Mouse (Mus musculus) brain, embryonic 14.5 days (tissue): Measurements from ENCODE around the gene Ttc8.

Experiments used
- CTCF ChIP-seq: fragments of 200-500 bp; IDR thresholded peaks from 2 replicates; pipeline ENCODE4 v1.5.1; 2012; ENCODE audit warnings: inconsistent platforms, mild to moderate bottlenecking, moderate library complexity, borderline replicate concordance; ENCODE audit not compliant: insufficient read depth, insufficient read length; ENCODE audit errors: extremely low read depth
- POLR2A ChIP-seq: fragments of 200-500 bp; IDR thresholded peaks from 2 replicates; pipeline ENCODE4 v1.6.1; 2012; ENCODE audit warnings: mild to moderate bottlenecking, inconsistent platforms, borderline replicate concordance; ENCODE audit not compliant: poor library complexity, insufficient read depth, insufficient read length, severe bottlenecking; ENCODE audit errors: extremely low read depth

GRCm38 (mm10) chr12:98905466-98905865 is 14.9 kb upstream of the Ttc8 start:
- no peak for TF ChIP-seq CTCF
- TF ChIP-seq POLR2A, result no peak
